Mouse (Mus musculus): ENCODE results near the gene Mtcl1. TPM values are rescaled to one million over a fixed set of nuclear protein-coding genes. Genes with fewer than 3 reads are reported as not detected.

The Mtcl1 gene
- polyA plus RNA-seq, 1 experiment from 2014 or later, result 0.83 TPM

DNA sequence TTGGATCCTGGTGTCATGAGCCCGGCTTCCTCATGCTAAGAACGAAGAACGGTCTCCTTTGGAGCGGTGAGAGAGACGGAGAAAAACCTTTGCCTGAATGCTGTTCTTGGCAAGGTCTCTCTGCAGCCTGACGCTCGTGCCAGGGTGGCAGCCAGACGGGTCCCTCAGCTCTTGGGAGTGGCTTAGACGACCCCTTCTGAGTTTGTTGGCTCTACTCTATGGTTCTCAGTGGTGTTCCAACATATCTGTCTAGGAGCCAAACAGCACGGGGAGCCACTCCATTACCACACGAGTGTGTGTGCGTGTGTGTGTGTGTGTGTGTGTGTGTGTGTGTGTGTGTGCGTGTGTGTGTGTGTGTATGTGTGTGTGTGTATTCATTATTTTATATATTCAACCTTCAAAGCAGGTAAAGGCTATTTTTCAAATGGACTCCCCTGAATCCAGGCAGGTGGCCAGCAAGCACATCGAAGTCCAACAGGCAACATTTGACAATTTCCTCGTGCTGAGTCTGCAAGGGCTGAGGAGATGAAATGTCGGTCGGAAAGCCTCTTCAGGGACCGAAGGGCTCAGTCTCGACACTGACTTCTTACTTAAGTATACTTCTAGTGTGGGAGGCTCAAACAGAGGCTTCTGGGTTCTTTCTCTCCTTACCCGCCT is 128.7 kb downstream of the Mtcl1 start:
- H3K27ac ChIP-seq, result no peak overlapping the region
- WGBS, result 73% methylated on average over 20 of the region's 20 CpGs
- ATAC-seq (replicated peaks; ENCODE audit: insufficient number of reproducible peaks, insufficient read depth, low FRiP score, low read depth), result no peak
- no peaks in the 10 kb centered on the region for H3K9me3 ChIP-seq (replicated peaks)
- H3K4me2 ChIP-seq, result no peak overlapping the region
- no peak overlapping the region for H3K9ac ChIP-seq
- peaks cover 5% of the 10 kb centered on the region for H3K4me1 ChIP-seq (replicated peaks)
- no peak overlapping the region for H3K4me3 ChIP-seq
- H3K36me3 ChIP-seq, result no peaks in the 10 kb centered on the region
- no peaks in the 10 kb centered on the region for H3K27me3 ChIP-seq

DNA sequence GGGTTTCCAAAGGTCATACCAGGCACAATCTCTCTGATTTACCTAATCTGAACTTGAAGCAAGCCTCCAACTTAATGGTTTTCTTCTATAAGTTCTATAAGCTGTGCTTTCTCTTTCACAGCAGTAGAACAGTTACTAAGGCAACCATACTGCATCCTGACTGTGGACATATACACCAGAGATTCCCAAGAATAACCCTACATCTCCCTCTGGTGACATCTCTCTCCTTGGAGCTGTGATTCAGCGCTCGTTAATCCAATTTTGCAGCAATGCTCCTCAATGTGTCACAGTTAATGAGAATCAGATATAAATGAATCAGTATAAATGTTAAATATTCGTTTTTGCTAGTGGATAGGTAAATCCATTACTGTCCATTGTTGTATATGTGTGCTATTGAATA is 131.5 kb downstream of the Mtcl1 start:
- Histone ChIP-seq H3K27me3 (no peaks in the 10 kb centered on the region), H3K27ac (no peak overlapping the region), H3K9me3 (replicated peaks) (no peaks in the 10 kb centered on the region), H3K4me2 (no peak overlapping the region), H3K36me3 (no peaks in the 10 kb centered on the region), H3K4me3 (no peak overlapping the region), H3K4me1 (replicated peaks) (peaks cover 16% of the 10 kb centered on the region), H3K9ac (no peak overlapping the region)
- WGBS, result 84% methylated on average over 3 of the region's 3 CpGs
- ATAC-seq (replicated peaks; ENCODE audit: insufficient number of reproducible peaks, insufficient read depth, low FRiP score, low read depth), result no peak

DNA sequence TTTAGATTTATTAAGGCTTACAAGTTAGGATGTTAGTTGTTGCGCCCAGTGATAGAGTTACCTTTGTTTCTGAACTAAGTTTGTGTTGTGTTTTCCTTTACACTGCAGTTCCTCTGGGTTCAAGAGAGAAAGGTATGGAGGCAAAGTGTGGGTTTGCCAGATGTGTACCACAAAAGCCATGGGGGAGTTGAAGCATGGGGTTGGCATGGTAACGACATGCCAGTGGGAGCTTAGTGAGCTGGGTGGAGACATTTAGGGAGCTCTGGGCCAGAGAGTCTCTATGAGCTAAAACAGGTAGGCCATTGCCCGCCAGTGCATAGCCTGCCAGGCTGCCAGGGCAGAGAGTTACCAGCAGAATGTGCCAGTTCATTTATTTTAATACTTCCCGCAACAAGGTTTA is 132.0 kb downstream of the Mtcl1 start:
- Histone ChIP-seq H3K9me3 (replicated peaks) (no peaks in the 10 kb centered on the region), H3K4me3 (no peak overlapping the region), H3K27ac (no peak overlapping the region), H3K4me2 (no peak overlapping the region), H3K27me3 (no peaks in the 10 kb centered on the region), H3K9ac (no peak overlapping the region), H3K36me3 (no peaks in the 10 kb centered on the region), H3K4me1 (replicated peaks) (peaks cover 12% of the 10 kb centered on the region)
- 95% methylated on average over 4 of the region's 4 CpGs for WGBS
- ATAC-seq (replicated peaks; ENCODE audit: insufficient number of reproducible peaks, insufficient read depth, low FRiP score, low read depth), result no peak

DNA sequence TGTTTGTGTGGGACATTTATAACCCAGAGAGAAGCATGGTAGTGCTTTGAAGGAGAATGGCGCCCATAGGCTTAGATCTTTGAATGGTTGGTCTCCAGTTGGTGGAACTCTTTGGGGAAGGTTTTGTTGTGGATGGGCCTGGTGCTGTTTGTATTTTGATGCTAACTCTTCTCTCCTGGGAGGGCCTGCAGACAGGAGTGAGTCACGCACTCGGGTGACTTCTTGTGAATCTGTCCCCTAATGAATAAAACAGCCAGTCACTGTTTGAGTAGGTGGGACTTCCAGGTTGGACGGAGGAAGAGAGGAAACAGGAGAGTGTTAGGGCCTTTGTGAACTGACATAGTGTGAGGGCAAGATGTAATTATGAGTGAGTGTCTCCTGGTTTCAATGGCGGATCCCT is 132.4 kb downstream of the Mtcl1 start:
- H3K9ac ChIP-seq, result no peak overlapping the region
- no peaks in the 10 kb centered on the region for H3K27me3 ChIP-seq
- no peaks in the 10 kb centered on the region for H3K36me3 ChIP-seq
- no peak overlapping the region for H3K4me3 ChIP-seq
- peaks cover 12% of the 10 kb centered on the region for H3K4me1 ChIP-seq (replicated peaks)
- WGBS, result 83% methylated on average over 5 of the region's 5 CpGs
- no peaks in the 10 kb centered on the region for H3K9me3 ChIP-seq (replicated peaks)
- no peak for ATAC-seq (replicated peaks; ENCODE audit: insufficient number of reproducible peaks, insufficient read depth, low FRiP score, low read depth)
- no peak overlapping the region for H3K4me2 ChIP-seq
- no peak overlapping the region for H3K27ac ChIP-seq

DNA sequence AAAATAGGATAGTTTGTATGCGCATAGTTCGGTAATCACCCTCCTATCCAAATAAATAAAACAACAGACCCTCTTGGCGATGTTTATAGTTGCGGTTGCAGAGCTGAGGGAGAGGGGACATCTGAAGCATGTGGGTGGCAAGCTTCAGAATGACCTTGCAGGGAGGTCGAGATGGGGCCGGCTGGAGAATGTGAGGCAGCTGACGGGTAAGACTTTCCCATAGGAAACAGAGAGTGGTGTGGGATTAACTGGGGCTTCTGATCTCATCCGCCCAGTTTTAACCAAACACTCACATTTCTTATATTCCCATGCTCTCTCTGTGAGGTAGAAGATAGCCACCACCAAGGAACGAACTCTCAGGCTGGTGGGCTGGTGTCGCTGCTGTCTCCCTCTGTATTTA is 134.1 kb downstream of the Mtcl1 start:
- Histone ChIP-seq H3K4me2 (peak overlapping the region; percentile 24), H3K9ac (no peak overlapping the region)
- ATAC-seq (replicated peaks; ENCODE audit: insufficient number of reproducible peaks, insufficient read depth, low FRiP score, low read depth), result no peak

DNA sequence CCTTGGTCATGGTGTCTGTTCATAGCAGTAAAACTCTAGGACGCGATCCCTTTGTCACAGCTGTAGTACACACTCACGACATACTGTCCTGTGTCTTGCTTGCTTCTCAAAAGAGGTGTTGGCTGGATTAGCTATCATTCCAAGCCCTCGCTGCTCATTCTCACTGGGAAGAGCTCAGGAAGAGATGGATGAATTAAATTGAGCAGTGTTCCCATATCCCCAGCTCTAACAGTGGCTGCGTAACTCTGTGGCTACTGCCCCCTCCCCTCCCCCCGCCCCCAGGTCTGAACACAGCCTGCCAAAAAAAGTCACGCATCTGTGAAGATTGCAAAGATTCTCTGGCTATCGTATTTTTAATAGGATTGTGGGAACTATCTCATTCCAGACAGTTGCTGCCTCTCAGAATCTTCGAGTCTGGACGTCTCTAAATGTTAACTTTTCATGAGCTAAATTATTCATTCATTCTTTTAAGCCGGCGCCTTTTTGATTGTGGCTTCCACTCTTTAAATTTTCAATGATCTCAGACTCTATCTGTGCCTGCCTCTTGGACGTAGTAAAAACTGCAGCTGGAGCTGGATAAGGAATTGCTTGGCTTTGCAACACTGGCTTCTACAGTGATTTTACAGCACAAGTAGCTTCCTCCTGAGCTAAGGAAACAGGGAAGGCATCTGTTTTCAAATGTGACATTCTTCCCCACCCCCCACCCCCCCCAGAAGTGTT is 134.8 kb downstream of the Mtcl1 start:
- no peaks in the 10 kb centered on the region for H3K9me3 ChIP-seq (replicated peaks)
- H3K4me1 ChIP-seq (replicated peaks), result peaks cover 12% of the 10 kb centered on the region
- H3K27me3 ChIP-seq, result no peaks in the 10 kb centered on the region
- peak overlapping the region; percentile 24; the same call in 1 of the 2 replicates for H3K4me2 ChIP-seq
- WGBS, result 47% methylated on average over 13 of the region's 13 CpGs
- no peak for ATAC-seq (replicated peaks; ENCODE audit: insufficient number of reproducible peaks, insufficient read depth, low FRiP score, low read depth)
- no peak overlapping the region for H3K4me3 ChIP-seq
- H3K27ac ChIP-seq, result no peak overlapping the region
- no peak overlapping the region for H3K9ac ChIP-seq
- H3K36me3 ChIP-seq, result no peaks in the 10 kb centered on the region

More for the DNA sequence above, 134.1 kb downstream of the Mtcl1 start:
- WGBS, result 10% methylated on average over 10 of the region's 10 CpGs
- Histone ChIP-seq H3K27me3 (no peaks in the 10 kb centered on the region), H3K36me3 (no peaks in the 10 kb centered on the region), H3K4me1 (replicated peaks) (peaks cover 12% of the 10 kb centered on the region), H3K9me3 (replicated peaks) (no peaks in the 10 kb centered on the region), H3K27ac (no peak overlapping the region), H3K4me3 (no peak overlapping the region)

DNA sequence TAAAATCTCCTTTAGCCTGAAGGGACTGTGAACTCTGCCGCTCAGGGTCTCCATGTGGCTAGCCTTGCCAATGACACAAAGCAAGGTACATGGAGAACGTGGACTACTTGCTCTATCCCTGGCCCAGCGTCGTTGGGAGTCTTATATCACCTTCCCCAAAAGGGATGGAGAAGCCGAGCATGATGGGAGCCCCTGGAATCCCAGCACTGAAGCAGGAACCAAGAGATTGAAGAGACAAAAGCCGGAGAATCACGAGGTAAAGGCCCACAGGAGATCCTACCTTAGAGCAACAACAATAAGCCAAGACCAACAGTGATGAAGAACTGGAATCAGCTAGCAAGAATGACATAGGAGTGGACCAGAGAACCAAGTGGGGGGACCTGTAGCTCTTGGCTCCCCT is 147.6 kb downstream of the Mtcl1 start:
- H3K27ac ChIP-seq, result no peak overlapping the region
- 79% methylated on average over 7 of the region's 7 CpGs for WGBS
- H3K36me3 ChIP-seq, result no peaks in the 10 kb centered on the region
- no peaks in the 10 kb centered on the region for H3K27me3 ChIP-seq
- H3K4me3 ChIP-seq, result no peak overlapping the region
- H3K9ac ChIP-seq, result no peak overlapping the region
- no peaks in the 10 kb centered on the region for H3K4me1 ChIP-seq (replicated peaks)
- no peaks in the 10 kb centered on the region for H3K9me3 ChIP-seq (replicated peaks)
- no peak for ATAC-seq (replicated peaks; ENCODE audit: insufficient number of reproducible peaks, insufficient read depth, low FRiP score, low read depth)
- H3K4me2 ChIP-seq, result no peak overlapping the region

DNA sequence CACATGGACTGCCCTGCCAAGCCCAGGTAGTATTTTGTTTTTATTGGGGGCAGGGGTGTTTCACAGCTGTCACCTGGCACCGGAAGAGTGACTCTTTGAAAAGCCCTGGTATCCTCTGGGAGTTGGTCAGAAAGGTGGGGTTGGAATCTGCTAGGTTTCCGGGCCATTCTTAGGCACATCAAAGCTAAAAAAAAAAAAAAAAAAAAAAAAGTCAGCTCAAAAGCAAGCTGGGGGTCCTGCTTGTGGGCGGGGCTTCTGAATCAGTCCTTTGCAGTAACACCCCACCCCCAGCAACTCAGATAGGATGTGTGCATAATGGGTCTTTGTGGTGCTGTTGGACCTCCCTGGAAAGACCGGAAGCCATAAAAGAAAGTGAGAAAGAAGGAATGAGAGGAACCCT is 148.3 kb downstream of the Mtcl1 start:
- H3K4me2 ChIP-seq, result no peak overlapping the region
- ATAC-seq (replicated peaks; ENCODE audit: insufficient number of reproducible peaks, insufficient read depth, low FRiP score, low read depth), result no peak
- no peak overlapping the region for H3K4me3 ChIP-seq
- H3K27ac ChIP-seq, result no peak overlapping the region
- H3K36me3 ChIP-seq, result no peaks in the 10 kb centered on the region
- H3K9ac ChIP-seq, result no peak overlapping the region
- H3K27me3 ChIP-seq, result no peaks in the 10 kb centered on the region
- 62% methylated on average over 4 of the region's 4 CpGs for WGBS
- no peaks in the 10 kb centered on the region for H3K9me3 ChIP-seq (replicated peaks)
- H3K4me1 ChIP-seq (replicated peaks), result no peaks in the 10 kb centered on the region

DNA sequence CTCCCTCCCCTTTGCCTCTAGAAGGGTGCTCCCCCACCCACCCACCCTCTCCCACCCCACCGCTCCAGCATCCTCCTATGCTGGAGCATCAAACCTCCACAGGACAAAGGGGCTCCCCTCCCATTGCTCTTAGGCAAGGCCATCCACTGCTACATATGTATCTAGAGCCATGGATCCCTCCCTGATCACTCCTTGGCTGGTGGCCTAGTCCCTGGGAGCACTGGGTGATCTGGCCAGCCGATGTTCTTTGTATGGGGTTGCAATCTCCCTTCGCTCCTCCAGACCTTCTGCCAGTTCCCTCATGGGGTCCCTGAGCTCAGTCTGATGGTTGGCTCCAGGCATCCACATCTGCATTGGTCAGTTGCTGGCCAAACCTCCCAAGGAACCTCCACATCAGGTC is 151.8 kb downstream of the Mtcl1 start:
- Histone ChIP-seq H3K4me2 (no peak overlapping the region), H3K4me3 (no peak overlapping the region), H3K36me3 (no peaks in the 10 kb centered on the region), H3K4me1 (replicated peaks) (no peaks in the 10 kb centered on the region), H3K9me3 (replicated peaks) (no peaks in the 10 kb centered on the region), H3K27me3 (no peaks in the 10 kb centered on the region), H3K9ac (no peak overlapping the region), H3K27ac (no peak overlapping the region)
- ATAC-seq (replicated peaks; ENCODE audit: insufficient number of reproducible peaks, insufficient read depth, low FRiP score, low read depth), result no peak
- WGBS, result 77% methylated on average over 3 of the region's 3 CpGs

DNA sequence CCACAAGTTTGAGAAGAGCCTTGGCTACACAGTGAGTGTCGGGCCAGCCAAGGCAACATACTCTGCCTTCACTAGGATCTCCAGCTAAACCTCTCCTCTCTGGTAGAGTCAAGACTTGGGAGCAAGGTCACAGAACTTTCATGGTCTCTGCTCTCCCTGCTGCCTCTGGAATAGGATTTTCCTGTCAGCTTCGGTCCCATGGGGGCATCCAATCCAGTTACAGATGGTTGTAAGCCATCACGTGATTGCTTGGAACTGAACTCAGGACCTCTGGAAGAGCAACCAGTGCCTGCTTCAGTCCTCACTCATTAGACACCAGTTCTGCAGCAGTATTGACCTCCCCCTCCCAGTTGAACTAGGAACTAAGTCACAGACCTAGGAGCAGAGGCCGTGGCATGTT is 156.0 kb downstream of the Mtcl1 start:
- no peak for ATAC-seq (replicated peaks; ENCODE audit: insufficient number of reproducible peaks, insufficient read depth, low FRiP score, low read depth)
- no peaks in the 10 kb centered on the region for H3K9me3 ChIP-seq (replicated peaks)
- no peaks in the 10 kb centered on the region for H3K4me1 ChIP-seq (replicated peaks)
- H3K27me3 ChIP-seq, result no peaks in the 10 kb centered on the region
- 81% methylated on average over 4 of the region's 4 CpGs for WGBS
- H3K9ac ChIP-seq, result no peak overlapping the region
- H3K4me3 ChIP-seq, result no peak overlapping the region
- no peak overlapping the region for H3K27ac ChIP-seq
- H3K4me2 ChIP-seq, result no peak overlapping the region
- no peaks in the 10 kb centered on the region for H3K36me3 ChIP-seq

DNA sequence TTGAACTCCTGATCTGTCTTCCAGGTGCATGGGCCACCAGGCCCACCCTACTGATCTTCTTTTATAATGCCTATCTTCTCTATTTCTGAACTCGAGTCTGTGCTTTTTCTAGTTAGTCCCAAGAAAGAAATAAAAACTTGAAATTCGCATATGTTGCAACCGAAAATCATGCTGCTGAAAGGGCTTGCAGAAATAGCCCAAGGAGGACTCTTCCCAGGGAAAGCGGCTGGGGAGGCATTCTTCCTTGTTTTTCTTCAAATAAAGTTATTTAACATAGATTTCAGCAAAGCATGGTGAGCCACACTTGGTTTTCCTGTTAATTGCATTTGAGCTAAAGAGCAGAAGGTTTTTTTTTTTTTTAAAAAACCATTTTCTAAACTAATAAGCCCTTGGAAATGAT is 159.7 kb downstream of the Mtcl1 start:
- no peak for ATAC-seq (replicated peaks; ENCODE audit: insufficient number of reproducible peaks, insufficient read depth, low FRiP score, low read depth)
- H3K9me3 ChIP-seq (replicated peaks), result no peaks in the 10 kb centered on the region
- H3K36me3 ChIP-seq, result no peaks in the 10 kb centered on the region
- no peak overlapping the region for H3K27ac ChIP-seq
- no peaks in the 10 kb centered on the region for H3K27me3 ChIP-seq
- no peaks in the 10 kb centered on the region for H3K4me1 ChIP-seq (replicated peaks)
- 81% methylated on average over 4 of the region's 4 CpGs for WGBS
- H3K9ac ChIP-seq, result no peak overlapping the region
- H3K4me3 ChIP-seq, result no peak overlapping the region
- H3K4me2 ChIP-seq, result no peak overlapping the region
